16 mouse cellular contexts compared by ENCODE assay signal in the genomic region with DNA sequence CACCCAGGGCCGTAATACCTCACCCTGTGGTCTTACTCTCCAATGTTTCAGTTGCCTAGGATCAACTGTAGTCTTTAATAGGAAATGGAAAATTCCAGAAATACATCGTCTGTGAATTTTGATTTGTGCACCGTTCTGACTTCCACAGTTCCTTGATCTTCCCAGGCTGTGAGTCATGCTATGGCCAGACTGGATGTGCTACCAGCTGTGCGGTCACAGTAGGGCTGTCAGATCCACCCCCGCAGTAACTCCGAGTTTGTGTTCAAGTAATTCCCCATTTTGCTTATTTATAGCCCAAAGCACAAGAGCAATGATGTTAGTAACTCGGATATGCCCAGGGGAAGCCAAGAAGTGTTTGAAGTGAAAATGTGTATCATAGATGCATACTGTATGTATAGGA.
DNase-seq lines count a peak whose midpoint lies in the region; ATAC-seq and TF ChIP-seq lines count a peak whose summit lies in the region.
"Had no signal": no experiment of that assay in that cellular context is flagged by ENCODE, and none has a peak within 500 bp of the region (broad histone marks: within the 10 kb centered on the region; RNA-seq: fewer than 3 reads in every experiment).

No protein-coding gene starts in this region.

- no peak overlapping the region for H3ac ChIP-seq in C2C12 (ENCODE audit: control insufficient read depth, insufficient read length, low read depth)

- H3K79me3 ChIP-seq in C2C12 (ENCODE audit: low read depth), result no peaks in the 10 kb centered on the region

- no peaks in the 10 kb centered on the region for H3K36me3 ChIP-seq in kidney, postnatal 0 days (ENCODE audit: insufficient read depth, low read length)
- no peaks in the 10 kb centered on the region for H3K36me3 ChIP-seq in C2C12 (ENCODE audit: control insufficient read depth, insufficient read depth)
- H3K36me3 ChIP-seq: hindbrain, embryonic 10.5 days; limb, embryonic 12.5 days; liver, embryonic 12.5 days had no signal

- POLR2A ChIA-PET in Patski (lab: Charles Lee), result no interaction called here

- H3K4me1 ChIP-seq in kidney, postnatal 0 days (replicated peaks; ENCODE audit: insufficient read depth, low read length), result no peaks in the 10 kb centered on the region; the same call in 1 of the 2 replicates
- H3K4me1 ChIP-seq: liver, embryonic 12.5 days had no signal

- no peak overlapping the region for H3K4me2 ChIP-seq in kidney, postnatal 0 days (ENCODE audit: low read length)
- H3K4me2 ChIP-seq: forebrain, embryonic 13.5 days; limb, embryonic 12.5 days; liver, embryonic 12.5 days had no signal

- no peaks in the 10 kb centered on the region for H3K27me3 ChIP-seq in kidney, postnatal 0 days (ENCODE audit: insufficient read depth, low read length)
- H3K27me3 ChIP-seq in C2C12 (ENCODE audit: control insufficient read depth, insufficient read depth, insufficient read length) (no peaks in the 10 kb centered on the region), Patski (no peaks in the 10 kb centered on the region)
- H3K27me3 ChIP-seq: forebrain, embryonic 13.5 days had no signal

- no peak overlapping the region for H3K27ac ChIP-seq in kidney, postnatal 0 days
- H3K27ac ChIP-seq: forebrain, embryonic 13.5 days; hindbrain, embryonic 10.5 days; limb, embryonic 12.5 days; liver, embryonic 12.5 days had no signal

- no peak; the same call in 1 of the 2 replicates for ATAC-seq in kidney, postnatal 0 days (replicated peaks; ENCODE audit: low FRiP score, low read depth)
- no peak for ATAC-seq in Patski
- ATAC-seq: forebrain, embryonic 13.5 days; liver, embryonic 12.5 days had no signal

- H3K9ac ChIP-seq in kidney, postnatal 0 days (ENCODE audit: low read depth, low read length), result no peak overlapping the region
- H3K9ac ChIP-seq: forebrain, embryonic 13.5 days; limb, embryonic 12.5 days; liver, embryonic 12.5 days had no signal

- peak; percentile 53 to 56 for DNase-seq in cerebellum, adult 18-20 months
- DNase-seq in cerebellum, adult 11 months, result no peak
- peak; percentile 86 for DNase-seq in kidney, postnatal 0 days (ENCODE audit: low spot score)
- DNase-seq in kidney, adult 11 months, result no peak
- DNase-seq in Patski (ENCODE audit: low read depth, low spot score), result peak; percentile 72
- no peak for DNase-seq in spleen, postnatal 4 days (ENCODE audit: low spot score in 2 of 2)
- DNase-seq: gastrocnemius, postnatal 36 days; kidney, adult 18-20 months; lung, adult 2 months; lung, postnatal 4 days; thymus, postnatal 25 days had no signal

- H3K79me2 ChIP-seq in C2C12 (ENCODE audit: control insufficient read depth, insufficient read depth), result no peaks in the 10 kb centered on the region

- 50% methylated on average over 7 of the region's 7 CpGs for WGBS in kidney, postnatal 0 days

- in situ Hi-C loops in Patski (cut with MboI; ENCODE audit: low pct_unique_long_range_greater_than_20kb), result no loop called here

- CTCF ChIA-PET in Patski (lab: Charles Lee), result no interaction called here

- H3K9me3 ChIP-seq in kidney, postnatal 0 days (replicated peaks; ENCODE audit: low read length), result no peaks in the 10 kb centered on the region
- H3K9me3 ChIP-seq: forebrain, embryonic 13.5 days; hindbrain, embryonic 10.5 days; liver, embryonic 12.5 days had no signal

- TF ChIP-seq CTCF in kidney, postnatal 0 days (IDR thresholded peaks at IDR 0.05; ENCODE audit: low read depth), result no peak
- TF ChIP-seq CTCF in C2C12 (IDR thresholded peaks at IDR 0.05; ENCODE audit: control insufficient read depth, insufficient read depth, insufficient read length) (no peak), Patski (IDR thresholded peaks at IDR 0.05) (no peak)

- H3K4me3 ChIP-seq in kidney, postnatal 0 days (replicated peaks; ENCODE audit: low read depth, low read length), result no peak overlapping the region
- no peak overlapping the region for H3K4me3 ChIP-seq in C2C12 (ENCODE audit: insufficient read depth, poor library complexity, severe bottlenecking)
- H3K4me3 ChIP-seq: forebrain, embryonic 13.5 days; hindbrain, embryonic 10.5 days; limb, embryonic 12.5 days; liver, embryonic 12.5 days had no signal

TF ChIP-seq in C2C12, 6 proteins besides CTCF, POLR2A, EP300 and RAD21:
- TF ChIP-seq MYOG (IDR thresholded peaks at IDR 0.05; ENCODE audit: control insufficient read depth, extremely low read depth, insufficient read length) (no peak), CEBPB (IDR thresholded peaks at IDR 0.05; ENCODE audit: low read depth) (no peak), MYOD1 (IDR thresholded peaks at IDR 0.05; ENCODE audit: control insufficient read depth, insufficient read length, low read depth) (peak; percentile 67), MAX (IDR thresholded peaks at IDR 0.05) (no peak), USF1 (IDR thresholded peaks at IDR 0.05; ENCODE audit: low read depth) (no peak), FOSL1 (IDR thresholded peaks at IDR 0.05; ENCODE audit: insufficient read depth, low read length, poor library complexity, severe bottlenecking) (no peak)

Comparison
In these comparisons a context has a peak if more than half of its experiments do, and no peak if none do; other contexts are left out.
1. DNase-seq: peak in cerebellum, adult 18-20 months (2 of 2), kidney, postnatal 0 days (single experiment) and Patski (single experiment); none in cerebellum, adult 11 months (single experiment), kidney, adult 11 months (single experiment) and spleen, postnatal 4 days (0 of 2).